Mouse (Mus musculus): ENCODE results near the gene Usp48.

Usp48 gene

DNA sequence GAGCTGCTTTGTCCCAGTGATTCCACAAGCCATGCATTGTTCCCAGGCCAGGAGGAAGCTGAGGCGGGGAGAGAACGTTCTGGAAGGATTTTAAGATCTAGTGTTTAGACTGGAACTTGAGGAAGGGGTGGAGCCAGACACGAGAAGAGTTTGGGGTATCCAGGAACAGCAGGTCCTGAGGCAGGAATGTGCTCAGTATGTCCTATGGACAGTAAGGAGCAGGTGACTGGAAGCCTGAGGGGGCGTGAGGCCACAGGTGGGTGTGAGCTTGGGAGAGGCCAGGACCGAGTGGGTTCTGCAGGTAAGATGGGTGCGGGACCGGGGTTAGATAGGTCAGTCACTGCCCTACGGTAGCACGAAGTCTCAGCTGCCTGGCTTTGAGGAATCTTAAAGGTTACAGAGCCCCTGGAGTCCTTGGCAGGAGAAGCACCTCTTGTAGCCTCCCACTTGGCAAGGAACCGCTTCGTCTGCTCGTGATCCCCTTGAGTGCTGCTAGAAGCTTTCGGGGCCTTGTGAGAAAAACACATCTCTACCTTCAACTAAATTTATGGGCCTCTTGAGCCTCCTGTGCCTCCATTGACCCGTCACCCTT is 93.8 kb downstream of the Usp48 start:
- 58% methylated on average over 14 of the region's 14 CpGs for whole genome bisulfite sequencing

DNA sequence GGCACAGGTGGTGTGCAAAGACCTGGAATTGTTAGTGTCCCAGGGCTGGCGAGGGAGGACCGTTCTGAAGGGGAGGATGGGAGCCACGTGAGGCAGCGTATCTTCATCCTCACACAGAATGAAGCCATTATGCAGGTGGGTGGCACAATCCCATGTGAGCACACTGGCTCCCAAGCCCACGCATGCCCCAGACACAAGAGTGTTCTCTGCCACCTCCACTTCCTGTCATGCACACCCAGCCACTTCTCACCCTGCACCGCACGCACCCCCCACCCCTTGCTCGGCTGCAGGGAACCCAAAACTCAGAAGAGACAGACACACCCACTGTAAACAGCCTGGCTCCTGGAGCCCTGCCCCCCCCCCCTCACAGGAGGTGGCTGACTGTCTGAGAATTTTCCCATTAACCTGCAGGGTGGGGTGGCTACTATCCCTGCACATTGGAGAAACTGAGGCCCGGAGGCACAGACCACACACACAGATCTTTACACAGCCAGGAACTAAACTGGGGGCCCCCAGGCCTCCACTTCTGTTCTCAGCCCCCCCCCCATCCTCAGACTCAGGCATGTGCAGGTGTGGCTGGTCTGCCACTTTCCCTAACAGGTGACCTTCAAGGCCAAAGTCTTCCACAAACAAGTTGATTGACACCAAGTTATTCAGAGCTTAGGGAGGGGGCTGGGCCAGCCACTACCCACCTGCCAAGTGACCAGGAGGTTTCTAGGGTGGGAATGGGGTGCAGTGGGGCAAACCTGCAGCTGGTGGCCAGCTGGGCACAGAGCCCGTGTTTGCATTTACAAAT is 98.8 kb downstream of the Usp48 start:
- 57% methylated on average over 10 of the region's 10 CpGs for WGBS

DNA sequence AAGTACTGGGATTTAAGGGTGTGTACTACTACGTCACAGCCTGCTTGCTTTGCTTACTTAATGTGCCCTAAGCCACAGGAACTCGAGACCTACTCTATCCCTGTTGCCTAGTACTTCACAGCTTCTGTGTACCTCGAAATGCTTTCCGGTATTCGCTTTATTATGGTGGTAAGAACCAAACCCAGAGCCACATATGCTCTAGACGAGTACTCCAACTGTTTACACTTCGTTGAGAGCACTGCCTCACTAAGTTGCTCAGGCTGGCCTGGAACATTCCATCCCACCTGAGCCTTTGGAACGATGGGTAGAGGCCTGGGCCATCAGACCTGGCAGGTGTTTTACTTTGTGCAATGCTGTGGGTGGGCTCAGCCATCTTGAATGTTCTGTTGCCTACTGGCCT is 101.7 kb downstream of the Usp48 start:
- WGBS: 68% methylated on average over 8 of the region's 8 CpGs

DNA sequence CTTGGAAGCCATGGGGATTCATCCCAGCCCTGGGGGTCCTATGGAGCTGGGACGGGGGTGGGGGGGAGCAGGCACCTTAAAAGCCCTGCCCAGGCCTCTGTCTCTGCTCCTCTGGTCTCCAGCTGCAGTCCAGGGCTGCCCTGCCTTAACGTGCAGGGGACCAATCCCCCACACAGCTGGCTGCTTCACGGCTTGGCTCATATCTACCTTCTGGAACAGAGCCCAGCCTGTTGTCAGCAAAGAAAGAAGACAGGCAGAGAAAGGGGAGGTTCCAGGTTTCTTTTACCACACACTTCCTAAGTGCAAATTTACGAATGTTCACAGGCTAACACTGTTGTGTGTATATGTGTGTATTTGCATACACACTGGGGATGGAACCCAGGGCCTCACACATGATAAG is 102.3 kb downstream of the Usp48 start:
- 14% methylated on average over 4 of the region's 4 CpGs for WGBS

DNA sequence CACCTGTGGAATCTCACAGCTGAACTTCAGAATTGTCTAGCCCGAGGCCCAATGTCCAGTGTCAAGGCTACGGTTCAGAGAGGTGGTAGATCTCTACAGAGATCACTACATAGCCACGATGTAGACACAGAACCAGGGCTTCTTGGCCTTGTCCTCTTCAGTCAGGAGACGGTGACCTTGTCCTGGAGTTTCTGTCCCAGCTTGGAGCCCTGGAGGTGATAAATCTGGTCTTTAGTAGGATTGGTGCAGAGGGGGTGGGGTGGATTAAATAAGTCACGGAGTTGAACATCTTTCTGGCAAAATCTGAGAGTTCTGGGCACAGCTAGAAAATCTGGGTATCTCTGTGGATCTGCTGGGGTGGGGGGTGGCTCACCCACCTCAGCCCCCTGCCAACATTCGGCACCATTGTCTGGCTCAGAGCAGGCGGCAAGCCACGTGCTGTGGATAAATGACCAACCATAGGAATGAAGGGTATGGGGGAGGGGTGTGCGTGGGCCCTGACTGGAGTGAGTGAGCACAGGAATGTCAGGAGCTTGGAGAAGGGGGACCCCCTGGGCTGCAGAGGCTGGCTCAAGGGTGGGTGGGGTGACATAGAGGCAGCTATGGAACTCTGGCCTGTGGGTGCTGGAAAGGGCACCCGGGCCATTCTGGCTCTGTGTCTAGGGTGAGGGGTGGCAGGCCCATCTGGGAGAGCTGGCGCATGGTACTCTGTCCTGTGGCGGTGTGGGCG is 103.8 kb downstream of the Usp48 start:
- WGBS: 58% methylated on average over 13 of the region's 13 CpGs

DNA sequence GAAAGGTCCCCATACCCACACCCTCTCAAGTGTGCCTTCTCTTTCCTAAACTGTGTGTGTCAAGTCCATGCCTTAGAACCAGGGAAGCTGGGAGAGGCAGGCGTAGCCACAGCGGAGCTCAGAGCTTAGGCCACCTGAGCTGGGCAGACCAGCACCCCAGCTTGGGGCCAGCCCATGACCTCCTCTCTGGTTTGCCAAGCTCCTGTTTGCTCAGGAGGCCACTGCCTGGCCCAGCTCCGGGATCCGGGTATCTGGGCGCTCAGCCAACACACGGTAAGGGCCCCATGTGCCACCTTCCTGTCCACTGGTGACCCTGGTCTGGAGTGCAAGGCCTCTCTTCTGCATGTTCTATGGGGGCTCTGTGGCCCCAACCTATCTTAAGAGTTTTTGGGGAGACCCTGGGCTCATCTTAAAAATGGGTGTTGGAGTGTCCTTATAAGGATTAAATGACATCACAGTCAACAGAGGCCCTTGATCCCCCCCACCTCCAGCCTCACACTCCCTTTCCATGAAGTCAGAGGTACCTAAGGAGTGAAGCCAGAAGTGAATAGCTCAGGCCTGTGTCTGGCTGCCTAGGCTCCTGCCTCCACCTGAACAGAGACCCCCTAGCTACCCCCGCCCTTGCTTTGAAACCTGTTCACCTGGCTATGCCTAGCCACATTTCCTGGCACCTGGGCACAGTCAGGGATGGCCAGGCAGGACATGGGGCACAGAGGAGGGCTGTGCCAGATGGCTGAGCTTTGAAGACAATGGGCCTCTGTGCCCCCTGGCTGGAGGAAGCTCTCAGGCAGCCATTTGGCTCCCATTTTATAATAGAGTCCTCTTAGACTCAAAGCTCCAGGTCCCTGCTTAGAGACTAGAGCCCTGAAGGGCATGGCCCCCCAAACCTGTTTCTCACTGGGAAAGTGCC is 104.8 kb downstream of the Usp48 start:
- 54% methylated on average over 7 of the region's 7 CpGs for WGBS

GRCm38 (mm10) chr4:137699264-137700211 is 106.0 kb downstream of the Usp48 start:
- 45% methylated on average over 21 of the region's 21 CpGs for WGBS

DNA sequence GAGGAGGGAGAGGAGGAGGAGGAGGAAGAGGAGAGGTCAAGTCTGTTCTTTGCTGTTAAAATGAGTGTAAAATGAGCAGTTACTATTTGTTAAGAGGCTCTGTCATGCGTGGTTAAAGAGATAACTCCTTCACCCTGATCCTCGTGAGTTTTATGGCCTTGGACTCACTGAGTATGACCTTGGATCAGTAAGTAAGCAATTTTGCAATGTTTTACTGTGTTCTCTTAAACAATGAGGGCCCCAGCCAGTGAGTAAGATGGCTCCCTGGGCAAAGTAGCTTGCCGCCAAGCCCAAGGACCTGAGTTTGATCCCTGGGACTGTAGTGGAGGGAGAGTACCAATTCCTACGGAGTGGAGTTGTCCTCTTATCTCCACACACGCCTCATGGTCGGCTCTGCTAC is 107.4 kb downstream of the Usp48 start:
- WGBS: 70% methylated on average over 6 of the region's 6 CpGs

GRCm38 (mm10) chr4:137703077-137703476 is 109.5 kb downstream of the Usp48 start:
- 86% methylated on average over 5 of the region's 5 CpGs for WGBS

DNA sequence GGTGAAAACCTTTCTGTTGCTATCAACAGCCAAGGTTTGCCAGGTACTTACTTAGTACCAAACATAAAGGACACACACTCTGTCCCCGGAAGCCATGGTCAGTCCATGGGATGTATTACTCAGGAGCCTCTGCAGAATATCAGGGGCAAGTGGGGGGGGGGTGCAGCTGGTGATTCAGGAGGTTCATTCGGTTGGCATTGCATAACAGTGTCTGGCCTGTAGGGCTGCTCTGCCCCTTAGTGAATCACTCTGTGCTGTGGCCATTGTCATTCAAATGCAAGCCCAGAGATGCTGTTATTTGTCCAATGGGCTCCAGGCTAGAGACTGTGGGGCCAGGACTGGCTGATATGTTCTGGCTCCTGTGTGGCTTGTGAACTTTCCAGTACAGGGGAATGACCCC is 111.0 kb downstream of the Usp48 start:
- WGBS: 48% methylated on average over 2 of the region's 2 CpGs

DNA sequence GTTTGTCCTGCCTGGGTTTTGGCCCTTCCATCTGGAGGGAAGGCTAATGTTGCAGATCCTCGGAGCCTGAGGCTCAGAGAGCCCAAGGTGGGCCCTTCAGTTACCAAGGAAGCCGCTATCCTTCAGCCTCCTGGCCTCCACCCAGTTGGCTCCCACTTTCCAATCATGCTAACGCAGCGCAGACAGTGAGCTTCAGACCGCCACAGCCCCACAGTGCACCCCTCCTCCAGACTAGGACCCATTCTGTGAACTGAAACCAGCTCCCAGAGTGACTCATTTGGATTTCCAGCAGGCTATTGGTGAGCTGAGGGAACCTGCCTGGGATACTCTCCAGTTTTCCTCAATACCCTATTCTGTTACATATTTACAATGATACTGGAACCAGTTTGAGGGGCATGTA is 111.8 kb downstream of the Usp48 start:
- WGBS: 27% methylated on average over 5 of the region's 5 CpGs

DNA sequence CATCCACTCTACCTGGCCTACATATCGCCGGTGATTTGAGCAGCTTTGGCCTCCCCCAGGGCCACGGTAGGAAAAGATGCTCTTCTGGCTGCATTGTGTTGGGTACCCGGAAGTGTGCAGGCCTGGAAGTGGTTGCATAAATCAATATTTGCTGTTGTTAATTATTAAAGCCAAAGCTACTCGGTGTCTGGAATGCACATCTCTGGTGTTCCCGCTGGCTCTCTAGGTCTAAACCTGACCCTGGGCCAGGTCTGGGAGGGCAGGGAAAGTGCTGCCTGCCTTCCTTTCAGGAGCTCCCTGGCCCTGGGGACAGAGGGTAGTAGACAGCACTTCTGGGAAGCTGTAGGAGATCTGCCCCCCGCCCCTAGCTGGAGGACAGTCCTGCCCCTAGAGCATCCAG is 113.0 kb downstream of the Usp48 start:
- WGBS: 82% methylated on average over 7 of the region's 7 CpGs

GRCm38 (mm10) chr4:137707216-137707990 is 113.8 kb downstream of the Usp48 start:
- whole genome bisulfite sequencing: 12% methylated on average over 52 of the region's 52 CpGs
